ENCODE assay signal across 9 mouse cellular contexts in the genomic region with DNA sequence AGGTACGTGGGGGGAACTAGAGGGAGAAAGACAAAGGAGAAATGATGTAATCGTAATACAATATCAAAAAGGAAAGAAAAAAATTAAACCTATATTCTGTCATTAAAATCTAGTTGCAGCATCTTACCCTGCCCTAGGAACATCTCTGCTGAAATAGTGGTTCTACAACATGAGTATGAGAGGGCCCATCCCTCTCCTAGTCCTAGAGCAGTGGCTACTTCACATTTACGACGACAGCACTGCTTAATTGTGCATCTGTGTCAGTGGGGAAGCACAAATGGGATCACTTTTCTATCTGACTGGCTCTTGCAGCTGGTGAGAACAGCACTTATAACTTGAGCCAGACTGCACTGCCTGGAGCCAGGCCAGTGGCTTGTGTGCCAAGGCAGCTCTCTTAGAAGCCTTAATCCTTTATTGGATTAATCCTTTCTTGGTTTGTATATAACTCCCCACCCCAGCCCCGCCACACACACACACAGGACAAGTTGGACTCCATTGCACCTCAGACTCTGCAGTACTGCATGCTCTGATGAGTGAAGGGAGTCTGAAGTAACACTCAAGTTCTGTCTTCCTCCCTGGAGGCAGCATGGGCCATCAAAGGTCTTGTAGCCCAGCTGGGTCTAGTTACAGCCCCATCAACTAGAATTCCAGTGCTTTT. TPM values are rescaled to one million over a fixed set of nuclear protein-coding genes. Genes with fewer than 3 reads are reported as not detected.
DNase-seq lines count a peak whose midpoint lies in the region; ATAC-seq and TF ChIP-seq lines count a peak whose summit lies in the region.
"Had no signal": no experiment of that assay in that cellular context is flagged by ENCODE, and none has a peak within 500 bp of the region (broad histone marks: within the 10 kb centered on the region; RNA-seq: fewer than 3 reads in every experiment).

No protein-coding gene starts in this region.

- H3K4me2 ChIP-seq in stomach, embryonic 15.5 days: 0 out of 2 replicates have a peak overlapping the region, but pooled peaks have one; percentile 10
- H3K4me2 ChIP-seq: limb, embryonic 12.5 days had no signal

- no peaks in the 10 kb centered on the region for H3K27me3 ChIP-seq in cerebellum, adult 2 months (ENCODE audit: control insufficient read depth, insufficient read depth, low read length)
- H3K27me3 ChIP-seq in stomach, embryonic 15.5 days (replicated peaks): no peaks in the 10 kb centered on the region
- H3K27me3 ChIP-seq: limb, embryonic 12.5 days had no signal

- TF ChIP-seq CTCF in cerebellum, adult 2 months (IDR thresholded peaks at IDR 0.05; ENCODE audit: borderline replicate concordance, insufficient read depth, low read depth, low read length): no peak

- H3K9ac ChIP-seq in stomach, embryonic 15.5 days: no peak overlapping the region
- H3K9ac ChIP-seq: limb, embryonic 12.5 days had no signal

- H3K9me3 ChIP-seq in stomach, embryonic 15.5 days: no peaks in the 10 kb centered on the region
- H3K9me3 ChIP-seq: limb, embryonic 12.5 days had no signal

- H3K4me3 ChIP-seq in cerebellum, adult 2 months (replicated peaks; ENCODE audit: insufficient read depth, low read depth, low read length): no peak overlapping the region
- H3K4me3 ChIP-seq in stomach, embryonic 15.5 days (replicated peaks): no peak overlapping the region
- H3K4me3 ChIP-seq: limb, embryonic 12.5 days had no signal

- peak; percentile 74 for ATAC-seq in frontal cortex, adult (ENCODE audit: low TSS enrichment)
- peak; percentile 65; the same call in 1 of the 2 replicates for ATAC-seq in stomach, embryonic 15.5 days (ENCODE audit: insufficient read depth, low FRiP score, low read depth)
- no peak for ATAC-seq in activated CD4-positive, CD25-positive, alpha-beta regulatory T cell, adult 4 months

- H3K4me1 ChIP-seq in cerebellum, adult 2 months (ENCODE audit: control insufficient read depth, insufficient read depth, low read length): peaks cover 22% of the 10 kb centered on the region
- peaks cover 6% of the 10 kb centered on the region; the same call in 1 of the 2 replicates for H3K4me1 ChIP-seq in stomach, embryonic 15.5 days

- DNase-seq in 3T3-L1 (ENCODE audit: low read depth, low spot score): peak; percentile 72
- DNase-seq in cerebellum, adult 2 months: peak; percentile 58 to 62
- peak; percentile 81 for DNase-seq in heart, postnatal 4 days
- DNase-seq in layer of hippocampus, adult 9-11 months: peak; percentile 68
- peak; percentile 18 for DNase-seq in mesoderm, embryonic 11.5 days (ENCODE audit: low read depth, low spot score)

- WGBS in cerebellum, adult 2 months: 38% methylated on average over 5 of the region's 5 CpGs
- 59% methylated on average over 5 of the region's 5 CpGs for WGBS in stomach, embryonic 15.5 days

- H3K27ac ChIP-seq in cerebellum, adult 2 months (ENCODE audit: insufficient read depth, low read length): no peak overlapping the region
- H3K27ac ChIP-seq in stomach, embryonic 15.5 days: peak overlapping the region; percentile 57; the same call in 1 of the 2 replicates
- H3K27ac ChIP-seq: limb, embryonic 12.5 days had no signal

- no peak for TF ChIP-seq POLR2A in cerebellum, adult 2 months (IDR thresholded peaks at IDR 0.05; ENCODE audit: borderline replicate concordance, insufficient read depth, low read length)

- H3K36me3 ChIP-seq in stomach, embryonic 15.5 days: 0 out of 2 replicates have a peak, but pooled peaks cover 4% of the 10 kb centered on the region

RNA-seq across cellular contexts. Expression of a gene that starts 46.3 kb away (rescaled TPM):
- polyA plus RNA-seq in cerebellum, adult 2 months (2012; rRNA removed): 0.97 and 1.3 TPM in 2 replicates
- total RNA-seq in heart, postnatal 4 days (2021): under 1 TPM; 0.38 TPM
- polyA plus RNA-seq in stomach, embryonic 15.5 days (2015; fragmentation: Nextera tagmentation; extraction: Ambion mirVana): 1.5 and 5.0 TPM in 2 replicates
- not detected for polyA plus RNA-seq in activated CD4-positive, CD25-positive, alpha-beta regulatory T cell, adult 4 months (2017; shearing (Covaris generic))
- polyA plus RNA-seq: limb, embryonic 12.5 days had no signal

RNA-seq across cellular contexts. Expression of a gene that starts 48.9 kb away (rescaled TPM):
- polyA plus RNA-seq in cerebellum, adult 2 months (2012; rRNA removed): 54.5 and 55.0 TPM in 2 replicates
- 10 to 100 TPM; 80.4 to 81.7 TPM for total RNA-seq in heart, postnatal 4 days (2021)
- polyA plus RNA-seq in stomach, embryonic 15.5 days (2015; fragmentation: Nextera tagmentation; extraction: Ambion mirVana): 68.8 and 79.5 TPM in 2 replicates
- 10 to 100 TPM; 61.8 to 71.6 TPM for polyA plus RNA-seq in activated CD4-positive, CD25-positive, alpha-beta regulatory T cell, adult 4 months (2017; shearing (Covaris generic))

Comparison
In these comparisons a context has a peak if more than half of its experiments do, and no peak if none do; other contexts are left out.
1. DNase-seq: peak in every context shown above with its lines; median percentile 81 in heart, postnatal 4 days; 72 in 3T3-L1; 68 in layer of hippocampus, adult 9-11 months; 60 in cerebellum, adult 2 months; 18 in mesoderm, embryonic 11.5 days.